Mouse (Mus musculus) heart, adult 2 months (tissue): ENCODE measurements around the gene Osbp2. TPM values are rescaled to one million over a fixed set of nuclear protein-coding genes. Genes with fewer than 3 reads are reported as not detected.

Experiments
- DNase-seq, 2 experiments: peaks; one replicate each; pipeline ENCODE4 v3.0.0; 2021
- H3K27ac ChIP-seq: fragments of 200-600 bp; 2 replicates; pipeline ENCODE4 v1.8.1; 2022
- H3K27me3 ChIP-seq: fragments of 200-500 bp; 2 replicates; pipeline ENCODE4 v1.6.1; 2012; ENCODE audit warnings: mild to moderate bottlenecking, low read length, inconsistent platforms, mixed read lengths; ENCODE audit not compliant: control insufficient read depth, insufficient read depth
- H3K36me3 ChIP-seq: fragments of 200-500 bp; 2 replicates; pipeline ENCODE4 v1.6.1; 2012; ENCODE audit warnings: low read length, inconsistent platforms; ENCODE audit not compliant: control insufficient read depth, insufficient read depth
- H3K4me1 ChIP-seq: fragments of 200-500 bp; 2 replicates; pipeline ENCODE4 v1.6.1; 2011; ENCODE audit warnings: low read length; ENCODE audit not compliant: control insufficient read depth, insufficient read depth
- H3K4me3 ChIP-seq: fragments of 200-600 bp; 2 replicates; pipeline ENCODE4 v1.8.1; 2022
- H3K79me2 ChIP-seq: fragments of 200-500 bp; replicated peaks from 2 replicates; pipeline ENCODE4 v1.6.1; 2012; ENCODE audit warnings: mild to moderate bottlenecking, inconsistent platforms, low read length, moderate library complexity, mixed read lengths; ENCODE audit not compliant: control insufficient read depth, insufficient read depth
- H3K9ac ChIP-seq: fragments of 200-500 bp; 2 replicates; pipeline ENCODE4 v1.6.1; 2012; ENCODE audit warnings: low read depth, mild to moderate bottlenecking, control low read depth, inconsistent platforms, low read length, mixed read lengths
- CTCF ChIP-seq: fragments of 200-600 bp; IDR thresholded peaks from 2 replicates; pipeline ENCODE4 v1.8.1; 2022; ENCODE audit warnings: antibody characterized with exemption, mild to moderate bottlenecking, moderate library complexity
- EP300 ChIP-seq: fragments of 200-500 bp; IDR thresholded peaks from 2 replicates; pipeline ENCODE4 v1.6.1; 2011; ENCODE audit warnings: low read depth, low read length, control low read depth; ENCODE audit not compliant: insufficient read depth
- POLR2A ChIP-seq: fragments of 200-500 bp; IDR thresholded peaks from 2 replicates; pipeline ENCODE4 v1.6.1; 2011; ENCODE audit warnings: mild to moderate bottlenecking, low read depth, low read length, control low read depth; ENCODE audit not compliant: insufficient read depth
- WGBS: fragments of 180-500 bp; shearing (Covaris S2); methylation state at CpG from one replicate; pipeline ENCODE4 v1.1.7; 2018; 5-methylcytosine and 5-hydroxymethylcytosine counted together
- intact Hi-C: fragments of 180-260 bp; cut with DNase I; formaldehyde crosslinking; loops from one replicate; pipeline ENCODE4 v1.15.1; 2025
- polyA plus RNA-seq: library from polyadenylated mRNA; depleted of rRNA; stranded (reverse); fragments of >200 nt; gene quantifications from 2 replicates; pipeline ENCODE4 v1.2.3, GENCODE M21; 2012
- total RNA-seq, 2 experiments: library from RNA; stranded (reverse); gene quantifications; 2 replicates each; pipeline ENCODE4 v1.2.3; 2021

Gene Osbp2
- total and polyA plus RNA-seq, 3 experiments = 10.9 to 16.2 (median 12.9) TPM

GRCm38 (mm10) chr11:3829736-3830135 lies 34.0 kb downstream of the Osbp2 start:
- DNase-seq = no peak
- Histone ChIP-seq H3K4me1 (no peaks in the 10 kb centered on the region), H3K79me2 (no peaks in the 10 kb centered on the region), H3K27ac (no peak overlapping the region), H3K9ac (no peak overlapping the region), H3K36me3 (no peaks in the 10 kb centered on the region), H3K4me3 (no peak overlapping the region), H3K27me3 (no peaks in the 10 kb centered on the region)
- intact Hi-C loops = no loop called here
- 80% methylated on average over 5 of the region's 5 CpGs for WGBS
- TF ChIP-seq EP300 = no peak
- no peak for TF ChIP-seq CTCF

DNA sequence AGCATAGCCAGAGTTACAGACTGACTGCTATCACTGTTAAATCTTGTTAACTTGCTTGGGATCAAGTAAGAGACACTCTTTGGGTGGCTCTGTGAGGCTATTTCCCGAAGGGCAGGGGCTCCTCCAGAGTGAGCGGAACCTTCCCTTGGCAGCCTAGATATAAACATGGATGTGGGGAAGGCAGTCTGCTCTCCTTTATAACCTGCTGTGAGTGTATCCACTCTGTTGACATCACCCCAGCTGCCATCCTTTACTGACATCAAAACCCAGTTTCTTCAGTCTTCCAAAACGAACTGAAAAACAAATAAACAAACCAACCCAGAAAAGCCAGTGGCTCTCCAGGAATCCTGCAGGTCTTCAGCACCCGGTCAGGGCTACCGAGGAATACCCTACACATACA lies 39.6 kb downstream of the Osbp2 start:
- Histone ChIP-seq H3K4me1 (no peaks in the 10 kb centered on the region; the same call in 1 of the 2 replicates), H3K36me3 (no peaks in the 10 kb centered on the region), H3K79me2 (no peaks in the 10 kb centered on the region), H3K9ac (no peak overlapping the region), H3K27me3 (no peaks in the 10 kb centered on the region), H3K4me3 (no peak overlapping the region), H3K27ac (no peak overlapping the region)
- TF ChIP-seq EP300 (no peak), CTCF (no peak), POLR2A (no peak)
- DNase-seq = no peak
- intact Hi-C loops = no loop called here
- WGBS = 71% methylated on average over 5 of the region's 5 CpGs

DNA sequence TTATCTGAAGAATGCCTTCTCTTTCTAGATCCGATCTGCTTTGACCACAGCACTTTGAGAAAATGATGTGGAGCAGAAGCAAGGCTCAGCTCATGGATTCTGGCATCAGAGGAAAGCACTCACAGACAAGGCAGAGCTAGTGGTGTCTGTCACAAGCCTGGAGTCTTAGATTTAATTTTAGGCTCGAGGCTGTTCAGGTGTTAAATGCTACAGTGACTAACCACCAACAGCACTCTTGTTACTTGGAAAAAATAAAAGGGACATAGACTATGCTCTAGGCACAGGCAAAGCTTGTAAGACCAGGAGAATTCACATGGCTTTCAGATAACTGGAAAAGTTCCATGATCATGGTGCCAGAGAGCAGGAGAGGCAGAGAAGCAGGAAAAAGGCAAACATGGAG lies 40.3 kb downstream of the Osbp2 start:
- Histone ChIP-seq H3K4me1 (no peaks in the 10 kb centered on the region; the same call in 1 of the 2 replicates), H3K79me2 (no peaks in the 10 kb centered on the region), H3K9ac (no peak overlapping the region), H3K27me3 (no peaks in the 10 kb centered on the region), H3K27ac (no peak overlapping the region), H3K4me3 (no peak overlapping the region), H3K36me3 (no peaks in the 10 kb centered on the region)
- no peak for DNase-seq
- TF ChIP-seq POLR2A (no peak), CTCF (no peak), EP300 (no peak)
- 36% methylated on average over 2 of the region's 2 CpGs for WGBS
- intact Hi-C loops = no loop called here

GRCm38 (mm10) chr11:3817986-3818758 lies 45.5 kb downstream of the Osbp2 start:
- H3K36me3 ChIP-seq = no peaks in the 10 kb centered on the region
- no peak for DNase-seq
- WGBS = 45% methylated on average over 4 of the region's 4 CpGs
- H3K4me3 ChIP-seq = no peak overlapping the region
- no peaks in the 10 kb centered on the region; the same call in 1 of the 2 replicates for H3K4me1 ChIP-seq
- no peaks in the 10 kb centered on the region for H3K79me2 ChIP-seq
- no peak overlapping the region for H3K9ac ChIP-seq
- no peak for TF ChIP-seq EP300
- no peak for TF ChIP-seq POLR2A
- TF ChIP-seq CTCF = no peak
- intact Hi-C loops = no loop called here
- H3K27ac ChIP-seq = no peak overlapping the region
- no peaks in the 10 kb centered on the region for H3K27me3 ChIP-seq

DNA sequence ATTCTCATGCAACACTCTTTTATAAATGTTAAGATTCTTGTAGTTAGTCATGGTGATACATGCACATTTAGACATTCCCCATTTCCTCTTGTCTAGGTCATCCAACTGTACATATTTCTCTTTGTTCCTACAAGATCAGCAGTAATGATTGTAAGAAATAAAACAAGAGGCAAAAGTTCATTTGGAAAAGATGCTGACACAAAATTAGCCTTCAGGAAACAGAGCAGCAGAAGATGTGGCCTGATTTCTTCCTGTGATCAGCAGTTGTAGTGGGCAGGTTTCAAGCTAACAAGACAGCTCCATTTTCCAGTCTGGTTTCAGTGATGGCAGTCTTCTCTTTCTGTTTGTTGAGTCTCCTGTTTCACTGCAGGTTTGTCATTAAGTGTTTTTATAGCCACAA lies 47.8 kb downstream of the Osbp2 start:
- H3K36me3 ChIP-seq = no peaks in the 10 kb centered on the region
- TF ChIP-seq EP300 = no peak
- TF ChIP-seq CTCF = no peak
- TF ChIP-seq POLR2A = no peak
- H3K27me3 ChIP-seq = no peaks in the 10 kb centered on the region
- no peak overlapping the region for H3K9ac ChIP-seq
- no peak overlapping the region for H3K4me3 ChIP-seq
- H3K4me1 ChIP-seq = no peaks in the 10 kb centered on the region
- intact Hi-C loops = no loop called here
- no peaks in the 10 kb centered on the region for H3K79me2 ChIP-seq
- DNase-seq = no peak
- H3K27ac ChIP-seq = no peak overlapping the region

- H3K79me2 ChIP-seq = no peaks in the 10 kb centered on the region
- H3K36me3 ChIP-seq = no peaks in the 10 kb centered on the region
- no peaks in the 10 kb centered on the region for H3K4me1 ChIP-seq
- TF ChIP-seq CTCF (no peak), EP300 (no peak), POLR2A (no peak)
- no peak for DNase-seq
- intact Hi-C loops = no loop called here
- H3K27ac ChIP-seq = no peak overlapping the region
- H3K4me3 ChIP-seq = no peak overlapping the region
- H3K27me3 ChIP-seq = no peaks in the 10 kb centered on the region
- no peak overlapping the region for H3K9ac ChIP-seq
Measured at GRCm38 (mm10) chr11:3813340-3813739, 50.4 kb downstream of the Osbp2 start.
